Mouse (Mus musculus): ENCODE measurements at regions not wholly inside any gene's neighbourhood (a gene's known extent, or its start where the extent isn't known, plus 50 kb on each side); places are given as distances from the start of the nearest gene placed in this dataset.

DNA sequence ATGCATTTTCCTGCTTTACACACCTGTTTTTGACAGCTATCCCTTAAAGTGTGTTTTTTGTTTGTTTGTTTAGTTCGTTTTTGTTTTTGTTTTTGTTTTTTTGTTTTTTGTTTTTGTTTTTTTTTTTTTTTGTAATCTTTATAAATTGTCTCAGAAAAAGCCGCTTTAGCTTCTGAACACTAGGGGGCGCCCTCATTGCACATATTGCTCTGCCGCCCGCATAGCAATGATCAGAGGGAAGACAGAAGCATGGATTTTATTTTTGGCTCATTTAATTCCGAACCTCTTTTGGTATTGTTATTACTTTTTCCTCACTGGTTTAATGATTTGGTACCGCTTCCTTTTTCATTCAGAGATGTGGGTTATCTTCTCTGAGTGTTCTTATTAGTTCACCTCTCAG, 569.9 kb upstream of the Gm10800 start:
- H3K4me1 ChIP-seq (ENCODE audit: control insufficient read depth, insufficient read depth, low read length) = no peaks in the 10 kb centered on the region
- H3K27ac ChIP-seq (ENCODE audit: insufficient read depth, low read depth, low read length) = no peak overlapping the region
- no peak overlapping the region for H3K4me3 ChIP-seq (ENCODE audit: insufficient read depth, low read length)
- TF ChIP-seq POLR2A (IDR thresholded peaks at IDR 0.05; ENCODE audit: borderline replicate concordance, low read depth, low read length) = no peak
- peak; percentile 41; the same call in 1 of the 2 replicates for TF ChIP-seq CTCF (IDR thresholded peaks at IDR 0.05; ENCODE audit: low read depth, low read length)

All from bone marrow macrophage, adult 2 months (primary cell).